Mouse (Mus musculus) adrenal gland, adult (tissue): Measurements from ENCODE around the gene Cage1.

Source experiments
- DNase-seq, 2 experiments: peaks; one replicate each; pipeline ENCODE4 v3.0.0; 2022 to 2023; ENCODE audit warnings: low spot score in 1 of 2; ENCODE audit not compliant: inconsistent age in 2 of 2

Cage1 gene

GRCm38 (mm10) chr13:37966256-37967051 lies 70.4 kb downstream of the Cage1 start:
- no peak for DNase-seq

GRCm38 (mm10) chr13:37965126-37965914 lies 71.5 kb downstream of the Cage1 start:
- DNase-seq = no peak

GRCm38 (mm10) chr13:37964128-37965087 lies 72.5 kb downstream of the Cage1 start:
- no peak for DNase-seq

- peak; percentile 79 to 93 for DNase-seq
These were observed 73.4 kb downstream of the Cage1 start for GRCm38 (mm10) chr13:37963354-37964007.

- no peak for DNase-seq
These were observed 74.3 kb downstream of the Cage1 start for GRCm38 (mm10) chr13:37962541-37962940.

GRCm38 (mm10) chr13:37959936-37960335 lies 76.9 kb downstream of the Cage1 start:
- DNase-seq = no peak

- no peak for DNase-seq
These were observed 77.5 kb downstream of the Cage1 start for GRCm38 (mm10) chr13:37959239-37959907.

- DNase-seq = no peak
These were observed 78.2 kb downstream of the Cage1 start for GRCm38 (mm10) chr13:37958498-37959238.
